Mouse (Mus musculus) cerebellum, adult 2 months (tissue): ENCODE data around the gene Hs6st1. TPM values are rescaled to one million over a fixed set of nuclear protein-coding genes. Genes with fewer than 3 reads are reported as not detected.

Experiments used
- DNase-seq, 2 experiments: peaks; one replicate each; pipeline ENCODE4 v3.0.0; 2021
- H3K27ac ChIP-seq: fragments of 200-500 bp; 2 replicates; pipeline ENCODE4 v1.5.1; 2012; ENCODE audit warnings: low read length, control low read depth, inconsistent platforms; ENCODE audit not compliant: insufficient read depth
- H3K27me3 ChIP-seq: fragments of 200-500 bp; 2 replicates; pipeline ENCODE4 v1.6.1; 2012; ENCODE audit warnings: inconsistent platforms, mild to moderate bottlenecking, low read length, moderate library complexity; ENCODE audit not compliant: control insufficient read depth, insufficient read depth
- H3K4me1 ChIP-seq: fragments of 200-500 bp; 2 replicates; pipeline ENCODE4 v1.6.1; 2011; ENCODE audit warnings: low read length; ENCODE audit not compliant: control insufficient read depth, insufficient read depth
- H3K4me3 ChIP-seq: fragments of 200-500 bp; replicated peaks from 2 replicates; pipeline ENCODE3; 2011; ENCODE audit warnings: mild to moderate bottlenecking, low read depth, low read length, control low read depth; ENCODE audit not compliant: insufficient read depth
- CTCF ChIP-seq: fragments of 200-500 bp; IDR thresholded peaks from 2 replicates; pipeline ENCODE4 v1.5.1; 2011; ENCODE audit warnings: low read depth, mild to moderate bottlenecking, control low read depth, low read length, moderate library complexity, borderline replicate concordance; ENCODE audit not compliant: insufficient read depth
- POLR2A ChIP-seq: fragments of 200-500 bp; IDR thresholded peaks from 2 replicates; pipeline ENCODE4 v1.6.1; 2011; ENCODE audit warnings: low read length, control low read depth, borderline replicate concordance; ENCODE audit not compliant: insufficient read depth
- WGBS: fragments of 180-500 bp; shearing (Covaris S2); methylation state at CpG from one replicate; pipeline ENCODE4 v1.1.7; 2018; 5-methylcytosine and 5-hydroxymethylcytosine counted together
- polyA plus RNA-seq: library from polyadenylated mRNA; depleted of rRNA; stranded (reverse); fragments of >200 nt; gene quantifications from 2 replicates; pipeline ENCODE4 v1.2.3, GENCODE M21; 2012

Gene Hs6st1
- polyA plus RNA-seq, 1 experiment = 69.8 TPM

- no peak for DNase-seq
- WGBS = 94% methylated on average over 8 of the region's 8 CpGs
- no peak for TF ChIP-seq POLR2A
- no peak for TF ChIP-seq CTCF
- Histone ChIP-seq H3K27ac (no peak overlapping the region), H3K4me3 (no peak overlapping the region), H3K27me3 (no peaks in the 10 kb centered on the region), H3K4me1 (no peaks in the 10 kb centered on the region)
These were observed 45.5 kb downstream of the Hs6st1 start for GRCm38 (mm10) chr1:36113670-36114069.

GRCm38 (mm10) chr1:36114844-36115243 is 46.6 kb downstream of the Hs6st1 start:
- no peak overlapping the region for H3K4me3 ChIP-seq
- H3K27ac ChIP-seq = no peak overlapping the region
- 60% methylated on average over 3 of the region's 3 CpGs for WGBS
- no peak for DNase-seq
- H3K27me3 ChIP-seq = no peaks in the 10 kb centered on the region
- no peaks in the 10 kb centered on the region for H3K4me1 ChIP-seq
- TF ChIP-seq CTCF = no peak
- TF ChIP-seq POLR2A = no peak

GRCm38 (mm10) chr1:36116488-36116887 is 48.3 kb downstream of the Hs6st1 start:
- no peaks in the 10 kb centered on the region for H3K27me3 ChIP-seq
- no peak overlapping the region for H3K27ac ChIP-seq
- TF ChIP-seq CTCF = no peak
- TF ChIP-seq POLR2A = no peak
- no peak overlapping the region for H3K4me3 ChIP-seq
- H3K4me1 ChIP-seq = no peaks in the 10 kb centered on the region
- DNase-seq = no peak
- 81% methylated on average over 5 of the region's 5 CpGs for WGBS

GRCm38 (mm10) chr1:36118061-36118685 is 50.0 kb downstream of the Hs6st1 start:
- Histone ChIP-seq H3K27me3 (no peaks in the 10 kb centered on the region), H3K4me1 (no peaks in the 10 kb centered on the region), H3K4me3 (no peak overlapping the region), H3K27ac (no peak overlapping the region)
- DNase-seq = no peak
- TF ChIP-seq CTCF (no peak), POLR2A (no peak)
- 72% methylated on average over 9 of the region's 9 CpGs for WGBS

- TF ChIP-seq CTCF = no peak
- no peak for TF ChIP-seq POLR2A
- Histone ChIP-seq H3K4me1 (no peaks in the 10 kb centered on the region), H3K27ac (no peak overlapping the region), H3K4me3 (no peak overlapping the region), H3K27me3 (no peaks in the 10 kb centered on the region)
- WGBS = 88% methylated on average over 3 of the region's 3 CpGs
- DNase-seq = no peak
These were observed 50.8 kb downstream of the Hs6st1 start for GRCm38 (mm10) chr1:36118958-36119357.

- H3K4me3 ChIP-seq = no peak overlapping the region
These were observed 51.2 kb downstream of the Hs6st1 start for GRCm38 (mm10) chr1:36119426-36119825.

GRCm38 (mm10) chr1:36121172-36121571 is 53.0 kb downstream of the Hs6st1 start:
- Histone ChIP-seq H3K27me3 (no peaks in the 10 kb centered on the region), H3K27ac (no peak overlapping the region), H3K4me1 (no peaks in the 10 kb centered on the region; the same call in 1 of the 2 replicates), H3K4me3 (no peak overlapping the region)
- no peak for DNase-seq
- TF ChIP-seq POLR2A = no peak
- no peak for TF ChIP-seq CTCF
- 89% methylated on average over 8 of the region's 8 CpGs for WGBS

More at GRCm38 (mm10) chr1:36119426-36119825, 51.2 kb downstream of the Hs6st1 start:
- Histone ChIP-seq H3K27me3 (no peaks in the 10 kb centered on the region), H3K4me1 (no peaks in the 10 kb centered on the region; the same call in 1 of the 2 replicates), H3K27ac (no peak overlapping the region)
- TF ChIP-seq POLR2A (no peak), CTCF (no peak)
- no peak for DNase-seq
- 87% methylated on average over 4 of the region's 4 CpGs for WGBS

GRCm38 (mm10) chr1:36125076-36125475 is 56.9 kb downstream of the Hs6st1 start:
- DNase-seq = no peak
- no peak overlapping the region for H3K4me3 ChIP-seq
- no peaks in the 10 kb centered on the region for H3K27me3 ChIP-seq
- TF ChIP-seq CTCF (no peak), POLR2A (no peak)
- no peak overlapping the region for H3K27ac ChIP-seq
- 90% methylated on average over 7 of the region's 7 CpGs for WGBS
- no peaks in the 10 kb centered on the region; the same call in 1 of the 2 replicates for H3K4me1 ChIP-seq
